Mouse (Mus musculus): ENCODE results near the gene Scgb1b24. TPM values are rescaled to one million over a fixed set of nuclear protein-coding genes. Genes with fewer than 3 reads are reported as not detected.

Gene Scgb1b24
- total RNA-seq (2023), result not detected

DNA sequence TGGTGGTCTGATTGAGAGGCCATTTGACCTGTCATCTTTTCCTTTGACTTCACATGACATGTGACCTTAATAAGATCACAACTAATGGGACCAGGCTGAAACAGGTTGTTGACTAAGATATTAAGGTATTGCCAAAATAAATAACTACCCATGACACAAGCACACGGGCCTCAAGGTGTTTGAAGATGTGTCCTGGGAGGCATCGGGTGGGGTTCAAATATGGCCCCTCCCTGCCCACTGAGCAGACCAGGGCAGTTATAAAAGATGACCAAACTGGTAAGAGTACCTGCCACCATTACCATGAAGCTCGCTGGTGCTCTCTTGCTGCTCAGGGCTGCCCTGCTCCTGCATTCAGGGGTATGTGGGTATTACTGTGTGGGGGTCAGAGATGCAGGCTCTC lies at the start of gene Scgb1b24:
Scgb1b24 (plus strand) TSS at position 301 of the 400 bp plus-strand sequence.

DNA sequence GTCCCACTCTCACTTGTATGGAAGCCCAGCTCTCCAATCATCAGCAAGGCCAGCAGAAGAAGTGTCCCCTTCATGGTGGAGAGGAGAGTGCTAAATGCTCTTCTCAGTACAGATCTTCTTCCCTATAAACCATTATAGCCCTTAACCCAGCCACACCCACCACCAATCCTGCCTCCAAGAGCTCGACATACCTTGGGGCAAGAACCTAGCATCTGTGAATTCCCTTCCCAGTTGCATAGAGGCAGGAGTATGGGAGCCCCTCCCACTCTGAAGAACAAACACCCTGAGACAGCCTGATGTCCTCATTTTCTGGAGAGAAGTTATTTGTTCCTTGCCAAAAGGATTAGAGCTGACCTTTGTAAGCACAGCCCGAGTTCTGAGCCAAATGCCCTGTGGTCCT lies 4.4 kb upstream of the Scgb1b24 start, which contains the start of gene Scgb2b24:
Scgb2b24 (minus strand) TSS at position 101 of the 400 bp plus-strand sequence.

Other genes starting within 250 kb of the Scgb1b24 start
- gene Scgb2b21, start 223.3 kb upstream of the Scgb1b24 start, total RNA-seq (2023), result not detected
- gene Scgb2b24, start 4.5 kb upstream of the Scgb1b24 start, total RNA-seq (2023), result not detected
- gene Scgb2b26, start 201.2 kb downstream of the Scgb1b24 start, total RNA-seq (2023), result not detected

All from B cell, adult 67 days (primary cell).